Mouse (Mus musculus): ENCODE data around the gene Lrp2bp. TPM values are rescaled to one million over a fixed set of nuclear protein-coding genes. Genes with fewer than 3 reads are reported as not detected.

The Lrp2bp gene
- polyA plus RNA-seq, 3 experiments from 2014 or later: 0.47 to 1.1 (median 0.97) TPM

DNA sequence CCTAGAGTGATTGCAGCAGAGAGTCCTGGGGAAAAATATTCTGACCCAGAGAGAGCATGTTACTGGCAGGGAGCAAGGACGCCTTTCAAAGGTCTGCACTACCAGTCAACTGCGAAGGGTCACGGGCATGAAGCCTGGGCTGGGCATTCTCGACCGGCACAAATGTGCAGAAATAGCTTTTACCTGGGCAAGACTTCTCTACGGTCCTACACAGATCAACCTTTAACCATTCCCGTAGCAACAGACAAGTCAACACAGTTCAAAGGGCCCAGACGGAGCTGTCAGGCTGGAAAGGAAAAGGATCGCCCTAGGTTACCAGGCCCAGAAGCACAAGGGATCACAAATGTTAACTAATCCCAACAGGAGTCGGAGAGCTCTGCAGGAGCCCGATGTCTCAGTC, 37.1 kb downstream of the Lrp2bp start:
- ATAC-seq: no peak

DNA sequence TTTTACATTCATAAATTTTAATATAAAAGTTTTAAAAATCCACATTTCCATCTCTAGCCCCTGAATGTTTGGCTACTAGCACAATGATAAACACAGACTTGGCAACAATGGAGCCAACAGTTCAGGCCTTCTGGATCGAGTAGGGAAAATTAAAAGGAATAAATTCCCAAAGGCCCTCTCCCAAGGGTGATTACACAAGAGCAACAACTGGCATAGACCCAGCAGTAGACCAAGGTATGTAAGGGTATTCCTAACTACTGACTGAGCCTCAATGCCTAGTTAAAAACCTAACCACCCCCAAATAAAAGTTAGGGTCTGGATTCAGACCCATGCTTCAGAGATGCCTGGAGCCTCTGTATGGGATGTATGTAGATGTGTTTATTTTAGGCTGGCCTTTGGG, 40.6 kb downstream of the Lrp2bp start:
- no peak for ATAC-seq

GRCm38 (mm10) chr8:46040260-46040659, 41.2 kb downstream of the Lrp2bp start:
- no peak for ATAC-seq

DNA sequence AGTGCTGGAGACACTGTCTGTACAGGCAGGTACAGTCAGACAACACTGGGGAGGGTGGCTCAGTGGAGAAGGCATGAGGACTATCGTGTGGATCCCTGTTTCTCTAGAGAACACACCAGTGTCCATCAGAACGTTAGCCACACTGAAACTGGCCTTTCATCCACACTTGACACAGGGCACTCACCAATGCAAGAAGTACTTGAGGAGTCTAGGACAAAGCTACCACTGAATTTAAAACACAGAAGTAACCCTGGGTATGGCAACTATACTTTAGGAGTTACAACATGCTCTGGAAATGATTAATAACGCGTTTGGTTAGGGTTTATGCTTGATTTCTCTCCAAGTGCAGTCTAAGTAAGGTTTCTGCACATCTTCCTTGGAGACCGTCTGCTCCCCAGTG, 73.7 kb downstream of the Lrp2bp start:
- ATAC-seq: no peak

DNA sequence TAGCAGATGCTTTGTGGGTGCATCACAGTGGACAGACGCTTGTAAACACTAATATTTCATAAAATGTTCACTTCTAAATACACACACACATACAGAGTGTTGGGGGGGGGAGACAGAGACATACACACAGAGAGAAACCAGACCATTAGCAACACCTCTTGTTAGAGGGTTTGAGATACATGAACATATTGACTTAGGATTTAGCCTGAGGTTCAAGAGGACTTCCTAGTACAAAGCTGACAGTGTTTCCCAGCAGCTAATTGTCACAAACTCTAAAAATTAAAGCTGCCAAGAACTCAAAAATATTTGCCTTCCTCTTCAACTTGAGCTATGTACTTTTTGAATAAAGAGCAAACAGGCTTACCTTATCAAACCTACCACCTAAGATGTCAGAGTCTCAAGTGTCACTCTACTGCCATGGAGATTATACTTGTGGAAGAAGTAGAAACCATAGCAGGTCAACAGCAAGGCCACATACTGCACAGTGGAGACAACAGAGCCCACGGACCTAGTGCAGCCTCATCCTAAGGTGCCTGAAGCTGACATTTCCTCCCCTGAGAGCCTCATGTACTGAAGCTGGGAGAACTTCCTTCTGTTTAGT, 74.5 kb downstream of the Lrp2bp start:
- no peak for ATAC-seq

DNA sequence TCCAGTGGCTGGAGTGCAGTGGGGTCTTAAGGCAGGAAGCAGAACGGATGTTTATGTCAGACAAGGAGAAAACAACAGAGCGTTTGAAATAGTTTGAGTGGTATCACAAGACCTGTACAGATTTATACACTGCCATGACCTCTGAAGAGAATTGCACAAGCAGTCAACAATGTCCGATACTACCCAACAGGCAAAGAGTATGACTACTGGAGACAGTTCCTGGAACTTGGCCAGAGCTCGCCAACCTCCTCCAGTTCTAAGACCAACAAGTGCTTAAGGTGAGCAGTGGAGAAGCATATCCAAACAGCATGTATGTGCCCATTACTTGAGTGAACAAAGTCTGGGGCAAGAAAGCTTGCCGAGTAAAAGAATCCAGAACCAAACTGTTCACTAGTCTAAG, 76.1 kb downstream of the Lrp2bp start:
- no peak for ATAC-seq

DNA sequence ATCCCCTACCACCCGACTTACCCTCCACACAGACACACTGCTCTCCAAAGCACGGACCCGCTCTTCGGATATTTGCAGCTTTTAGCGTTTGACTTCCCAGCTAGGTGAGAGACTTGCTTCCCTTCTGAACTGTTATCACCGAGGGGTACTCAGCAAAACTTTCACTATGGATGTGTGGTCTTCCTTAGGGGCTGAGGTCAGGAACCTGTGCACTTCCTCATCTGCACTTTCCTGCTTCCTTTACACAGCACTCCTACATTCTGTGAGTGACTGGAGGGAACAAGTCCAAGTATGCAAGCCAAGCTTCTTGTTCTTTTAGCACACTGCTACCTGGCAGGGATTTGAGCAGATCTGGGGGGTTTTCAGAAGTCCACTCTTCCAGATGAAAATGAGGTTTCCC, 79.8 kb downstream of the Lrp2bp start:
- ATAC-seq: no peak

Other genes with a start within 250 kb of the Lrp2bp start
- not detected for gene Pdlim3, start 113.8 kb upstream of the Lrp2bp start, polyA plus RNA-seq (2017; shearing (Covaris generic))
- gene Ccdc110, start 64.7 kb upstream of the Lrp2bp start, polyA plus RNA-seq (2017; shearing (Covaris generic)): not detected
- 1 to 10 TPM in 2 of 3 experiments, under 1 TPM in 1; 0.55 to 2.9 (median 2.4) TPM for gene 1700029J07Rik, start 24.1 kb upstream of the Lrp2bp start, polyA plus RNA-seq (2017; shearing (Covaris generic))
- 10 to 100 TPM; 64.0 to 81.0 (median 77.7) TPM for gene Ufsp2, start 23.8 kb upstream of the Lrp2bp start, polyA plus RNA-seq (2017; shearing (Covaris generic))
- gene Ankrd37, start 6.4 kb downstream of the Lrp2bp start, polyA plus RNA-seq (2017; shearing (Covaris generic)): 10 to 100 TPM; 12.3 to 17.9 (median 17.4) TPM
- gene Cfap97, start 152.5 kb downstream of the Lrp2bp start, polyA plus RNA-seq (2017; shearing (Covaris generic)): 10 to 100 TPM; 25.0 to 44.3 (median 33.7) TPM
- gene Snx25, start 152.9 kb downstream of the Lrp2bp start, polyA plus RNA-seq (2017; shearing (Covaris generic)): 10 to 100 TPM in 2 of 3 experiments, 1 to 10 TPM in 1; 9.7 to 11.4 (median 11.0) TPM
- 100 to 1,000 TPM; 166 to 235 (median 173) TPM for gene Slc25a4, start 212.0 kb downstream of the Lrp2bp start, polyA plus RNA-seq (2017; shearing (Covaris generic))